Mouse (Mus musculus) frontal cortex, adult 2 months (tissue): ENCODE data around the gene Rspo1. TPM values are rescaled to one million over a fixed set of nuclear protein-coding genes. Genes with fewer than 3 reads are reported as not detected.

ENCODE experiments used
- DNase-seq, 2 experiments: peaks; one replicate each; pipeline ENCODE4 v3.0.0; 2022; ENCODE audit warnings: low spot score in 1 of 2; ENCODE audit errors: extremely low spot score in 1 of 2
- polyA plus RNA-seq: library from polyadenylated mRNA; depleted of rRNA; stranded (reverse); fragments of >200 nt; gene quantifications from 2 replicates; pipeline ENCODE4 v1.2.3, GENCODE M21; 2012

Rspo1 gene
- polyA plus RNA-seq, 1 experiment: 3.6 TPM

DNA sequence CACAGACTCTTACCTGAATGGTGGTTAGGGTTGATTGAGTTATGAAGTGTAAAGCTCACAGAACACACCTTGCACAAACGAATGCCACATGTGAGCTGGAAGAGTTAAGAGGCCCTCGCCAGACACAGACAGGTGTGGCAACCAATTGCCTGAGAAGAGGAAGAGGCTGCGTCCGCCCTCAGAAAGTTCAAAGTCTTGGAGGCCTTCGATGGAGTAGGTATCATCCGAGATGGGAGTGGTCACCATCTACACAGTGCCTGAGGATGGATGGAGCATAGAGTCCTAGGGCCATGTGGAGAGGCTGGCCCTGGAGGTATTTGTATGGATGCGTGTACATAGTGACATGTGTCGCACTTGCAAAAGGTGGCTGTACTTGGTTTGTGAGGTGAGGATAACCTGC lies 15.1 kb upstream of the Rspo1 start:
- no peak for DNase-seq

- no peak for DNase-seq
These were observed 13.9 kb upstream of the Rspo1 start for GRCm38 (mm10) chr4:124972316-124972715.

DNA sequence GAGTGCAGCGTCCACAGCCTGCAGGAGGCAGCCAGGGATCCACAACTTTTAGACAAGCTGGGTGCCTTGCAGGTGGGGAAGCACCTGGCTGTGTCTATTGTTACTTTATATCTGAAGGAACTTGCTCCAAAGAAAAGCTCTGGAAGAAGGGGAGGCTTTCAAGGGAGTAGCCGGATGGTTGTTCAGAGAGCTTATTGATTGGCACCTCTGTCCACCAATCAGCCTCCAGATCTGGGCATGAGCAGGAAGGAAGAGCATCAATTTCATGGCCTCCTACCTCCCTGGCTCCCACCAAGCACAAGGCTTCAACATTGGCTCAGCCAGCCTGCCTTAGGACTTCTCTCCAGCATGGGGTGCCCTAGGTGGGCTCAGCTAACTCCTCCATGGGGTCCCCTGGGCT lies 12.9 kb upstream of the Rspo1 start:
- no peak for DNase-seq

DNA sequence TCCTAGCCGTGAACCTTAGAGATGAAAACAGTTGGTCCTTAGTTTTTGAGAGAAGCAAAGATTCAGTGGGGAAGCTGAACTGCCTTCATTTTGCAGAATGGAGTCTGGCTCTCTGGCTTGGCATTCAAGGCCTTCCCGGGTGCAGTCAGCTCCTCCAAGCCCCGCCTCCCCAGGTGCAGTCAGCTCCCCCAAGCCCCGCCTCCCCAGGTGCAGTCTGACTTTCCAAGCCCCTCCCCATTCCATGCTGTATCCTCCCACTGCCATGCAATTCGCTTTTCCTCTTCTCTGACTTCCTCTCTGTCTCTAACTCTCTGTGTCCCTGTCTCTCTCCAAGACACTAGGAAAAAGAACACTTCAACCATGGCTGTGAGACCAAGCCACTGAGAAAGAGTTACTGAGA lies 8.0 kb upstream of the Rspo1 start:
- DNase-seq: no peak

GRCm38 (mm10) chr4:124983893-124984526 lies 2.2 kb upstream of the Rspo1 start:
- no peak for DNase-seq

DNA sequence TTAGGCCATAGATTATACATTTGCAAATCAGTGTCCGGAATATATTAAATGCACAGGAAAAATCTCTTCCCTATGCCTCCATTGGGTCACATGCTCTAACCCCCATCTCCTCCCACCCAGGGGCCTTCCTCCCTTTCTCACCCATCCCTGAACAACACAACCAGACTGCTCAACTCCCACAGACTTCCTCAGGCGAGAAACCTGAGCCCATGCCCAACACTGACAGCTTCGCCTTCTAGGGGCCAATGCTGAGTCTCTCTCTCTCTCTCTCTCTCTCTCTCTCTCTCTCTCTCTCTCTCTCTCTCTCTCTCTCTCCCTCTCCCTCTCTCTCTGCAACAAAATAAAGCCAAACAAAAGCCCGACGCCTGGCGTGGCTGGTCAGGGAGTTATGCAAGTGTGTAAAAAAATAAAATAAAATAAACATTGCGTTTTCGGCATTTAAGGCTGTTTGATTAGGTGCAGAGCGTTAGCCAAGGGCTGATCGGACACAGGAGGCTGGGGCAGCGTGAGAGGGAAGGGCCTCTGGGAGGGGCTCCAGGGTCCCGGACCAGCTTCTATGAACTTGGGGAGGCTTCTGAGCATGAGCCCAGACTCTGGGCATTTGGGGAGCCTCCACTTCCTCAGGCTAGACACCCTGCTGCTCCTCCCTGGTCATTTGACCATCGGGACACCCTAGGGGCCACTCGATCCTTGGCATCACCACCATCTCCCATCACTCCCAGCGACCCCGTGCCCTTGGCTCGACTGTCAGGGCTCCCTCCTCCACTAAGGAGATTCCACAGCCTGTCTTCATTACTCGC lies 1.2 kb upstream of the Rspo1 start:
- peak in 1 of 2 experiments; percentile 62 for DNase-seq

- DNase-seq: no peak
These were observed 795 bp downstream of the Rspo1 start for GRCm38 (mm10) chr4:124986739-124987710.

- no peak for DNase-seq
These were observed 1.5 kb downstream of the Rspo1 start for GRCm38 (mm10) chr4:124987711-124988097.

- DNase-seq: no peak
These were observed 2.2 kb downstream of the Rspo1 start for GRCm38 (mm10) chr4:124988382-124988781.

- DNase-seq: no peak
These were observed 3.6 kb downstream of the Rspo1 start for GRCm38 (mm10) chr4:124989787-124990253.

DNA sequence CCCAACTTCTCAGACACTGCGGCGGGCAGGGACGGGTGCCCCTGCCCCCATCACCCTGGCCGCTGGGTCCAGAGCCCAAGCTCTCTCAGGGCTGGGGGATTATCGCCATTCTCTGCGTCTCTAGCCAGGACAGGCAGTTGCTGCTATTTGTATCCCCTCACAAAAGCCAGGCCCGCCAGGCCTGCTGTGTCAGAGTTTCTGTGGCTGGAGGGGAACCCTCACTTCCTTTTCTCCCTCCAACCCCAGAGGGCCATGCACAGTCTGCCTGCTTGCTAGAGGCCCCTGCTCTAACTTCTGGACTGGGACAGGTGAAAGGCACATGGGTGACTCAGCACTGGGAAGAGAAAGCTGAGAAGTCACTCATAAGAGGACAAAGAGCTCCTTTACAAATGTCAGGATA lies 4.1 kb downstream of the Rspo1 start:
- DNase-seq: no peak

DNA sequence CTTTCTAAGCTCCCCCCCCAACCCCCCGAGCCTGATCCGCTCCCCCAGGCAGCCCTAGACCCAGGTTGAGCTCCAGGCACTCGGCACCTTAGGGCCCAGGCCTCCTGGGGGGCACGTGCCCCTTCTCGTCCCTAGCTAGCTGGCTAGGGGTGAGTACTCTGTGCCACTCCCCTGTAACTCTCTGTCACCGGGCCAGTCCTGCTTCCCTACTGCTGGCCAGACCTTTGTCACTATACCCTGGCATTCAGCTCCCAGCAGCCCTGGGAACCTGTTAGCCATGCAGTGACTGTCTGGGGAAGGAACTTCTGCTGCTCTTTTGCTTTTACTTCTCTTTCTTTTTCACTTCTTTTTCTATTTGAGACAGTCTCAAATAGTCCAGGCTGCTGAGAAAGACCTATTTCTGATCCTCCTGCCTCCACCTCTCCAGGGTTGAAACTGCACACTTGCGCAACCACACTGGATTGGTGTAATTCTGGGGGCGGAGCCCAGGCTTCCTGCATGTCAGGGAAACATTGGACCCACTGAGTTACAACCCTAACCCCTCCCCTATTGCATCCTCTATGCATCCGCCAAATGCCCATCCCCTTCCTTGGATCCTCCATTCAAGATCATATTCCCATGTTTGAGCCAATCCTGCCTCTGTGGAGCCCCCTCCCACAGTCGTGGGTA lies 11.4 kb downstream of the Rspo1 start:
- no peak for DNase-seq

- DNase-seq: no peak
These were observed 13.3 kb downstream of the Rspo1 start for GRCm38 (mm10) chr4:124999548-124999947.

DNA sequence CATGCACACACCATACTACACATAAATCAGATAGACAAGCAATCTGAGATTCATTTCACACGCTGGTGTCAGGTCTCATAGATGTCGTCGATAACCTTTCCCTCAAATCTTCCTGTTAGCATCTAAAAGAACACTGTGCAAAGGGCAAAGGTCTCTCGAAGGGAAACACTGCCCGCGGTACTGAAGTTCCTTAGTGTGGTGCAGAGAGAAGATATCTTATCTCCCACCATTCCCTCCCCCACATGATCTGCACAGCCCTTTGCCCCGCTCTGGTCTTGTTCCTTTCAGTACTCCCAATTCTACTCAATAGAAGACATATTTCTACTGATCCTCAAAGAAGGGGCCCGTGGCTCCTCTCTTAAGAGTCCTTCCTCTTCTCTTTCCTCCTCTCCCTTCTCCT lies 16.7 kb downstream of the Rspo1 start:
- DNase-seq: no peak

GRCm38 (mm10) chr4:125004886-125005285 lies 18.7 kb downstream of the Rspo1 start:
- no peak for DNase-seq

GRCm38 (mm10) chr4:125007460-125007859 lies 21.2 kb downstream of the Rspo1 start:
- DNase-seq: no peak

GRCm38 (mm10) chr4:125008220-125008619 lies 22.0 kb downstream of the Rspo1 start:
- DNase-seq: no peak

DNA sequence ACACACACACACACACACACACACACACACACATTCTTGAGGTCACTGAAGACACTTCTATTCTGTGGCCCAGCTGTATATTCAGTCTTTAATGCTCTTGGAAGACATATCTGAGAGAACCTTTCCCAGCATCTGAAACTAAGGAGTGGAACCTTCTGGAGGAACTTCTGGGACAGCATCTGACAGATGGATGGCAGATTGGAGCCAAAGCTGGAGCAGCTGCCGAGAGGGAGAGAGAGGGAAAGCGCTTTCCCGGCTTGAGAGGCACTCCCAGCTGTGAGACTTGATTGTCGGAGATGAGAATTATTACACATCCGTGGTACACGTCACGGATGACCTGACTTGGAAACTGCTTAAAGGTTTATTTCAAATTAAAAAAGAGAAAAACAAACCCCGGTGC lies 22.5 kb downstream of the Rspo1 start:
- DNase-seq: no peak

- no peak for DNase-seq
These were observed 29.8 kb downstream of the Rspo1 start, which contains the start of gene Gnl2 for GRCm38 (mm10) chr4:125015806-125016635. Gene Gnl2, plus strand, starts transcription at chr4:125016585.
